Mouse (Mus musculus) heart, embryonic 12.5 days (tissue): ENCODE data around the gene Hsph1. TPM values are rescaled to one million over a fixed set of nuclear protein-coding genes. Genes with fewer than 3 reads are reported as not detected.
A peak's percentile ranks its signal among the peaks of the same experiment; 100 is the strongest.

Experiments used
- ATAC-seq: fragments of 200-750 bp; cut with Nextera tagmentation; 2 replicates; pipeline ENCODE4 v1.8.0; 2017; ENCODE audit warnings: moderate TSS enrichment, moderate library complexity; ENCODE audit not compliant: insufficient number of reproducible peaks, low FRiP score
- H3K27ac ChIP-seq: fragments of 300-500 bp; sonication (generic); 2 replicates; pipeline ENCODE4 v1.5.1; 2016; ENCODE audit warnings: mild to moderate bottlenecking, moderate library complexity; ENCODE audit not compliant: poor library complexity, severe bottlenecking
- H3K27me3 ChIP-seq: fragments of 300-500 bp; sonication (generic); replicated peaks from 2 replicates; pipeline ENCODE4 v1.6.1; 2016; ENCODE audit warnings: mild to moderate bottlenecking, moderate library complexity
- H3K36me3 ChIP-seq: fragments of 300-500 bp; sonication (generic); 2 replicates; pipeline ENCODE4 v1.6.1; 2016; ENCODE audit warnings: mild to moderate bottlenecking, moderate library complexity
- H3K4me1 ChIP-seq: fragments of 300-500 bp; sonication (generic); replicated peaks from 2 replicates; pipeline ENCODE4 v1.6.1; 2016; ENCODE audit warnings: mild to moderate bottlenecking
- H3K4me2 ChIP-seq: fragments of 300-500 bp; sonication (generic); 2 replicates; pipeline ENCODE4 v1.6.1; 2016; ENCODE audit warnings: mild to moderate bottlenecking, moderate library complexity
- H3K4me3 ChIP-seq: fragments of 300-500 bp; sonication (generic); 2 replicates; pipeline ENCODE4 v1.5.1; 2016; ENCODE audit warnings: mild to moderate bottlenecking
- H3K9ac ChIP-seq: fragments of 300-500 bp; sonication (generic); 2 replicates; pipeline ENCODE4 v1.6.1; 2016; ENCODE audit warnings: mild to moderate bottlenecking, moderate library complexity
- H3K9me3 ChIP-seq: fragments of 300-500 bp; sonication (generic); replicated peaks from 2 replicates; pipeline ENCODE4 v1.6.1; 2016; ENCODE audit warnings: mild to moderate bottlenecking, moderate library complexity
- WGBS: fragments of 180-500 bp; shearing (Covaris S2); methylation state at CpG from one replicate; pipeline ENCODE4 v1.1.7; 2016; 5-methylcytosine and 5-hydroxymethylcytosine counted together
- polyA plus RNA-seq: library from polyadenylated mRNA; unstranded; fragments of >200 nt; fragmentation: Nextera tagmentation; extraction: Ambion mirVana; gene quantifications from 2 replicates; pipeline ENCODE4 v1.2.1, GENCODE M21; 2016

Gene Hsph1
- polyA plus RNA-seq, 1 experiment from 2014 or later = 43.6 TPM

DNA sequence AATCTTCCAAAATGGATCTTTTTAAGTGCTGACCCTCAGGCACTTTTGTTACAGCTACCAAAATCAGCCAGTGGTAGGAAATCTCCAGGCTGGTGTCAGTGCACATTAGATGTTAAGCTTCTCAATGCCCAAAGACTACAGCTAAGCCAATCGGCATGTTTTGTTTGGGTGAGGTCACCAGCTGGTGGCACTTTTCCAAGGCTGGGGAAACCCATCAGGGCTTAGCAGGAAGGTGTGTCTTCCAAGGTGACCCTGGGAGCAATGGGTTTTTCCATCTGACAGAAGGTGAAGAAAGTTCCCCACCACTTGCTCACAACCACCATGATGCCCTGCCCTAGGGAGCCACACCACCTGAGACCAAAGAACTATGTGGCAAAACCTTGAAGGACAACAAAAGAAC lies 20.0 kb downstream of the Hsph1 start:
- Histone ChIP-seq H3K4me3 (no peak overlapping the region), H3K4me2 (no peak overlapping the region), H3K4me1 (no peaks in the 10 kb centered on the region), H3K27me3 (no peaks in the 10 kb centered on the region), H3K9ac (no peak overlapping the region), H3K36me3 (peaks cover 65% of the 10 kb centered on the region), H3K9me3 (no peaks in the 10 kb centered on the region), H3K27ac (no peak overlapping the region)
- 76% methylated on average over 1 of the region's 1 CpGs for WGBS
- no peak for ATAC-seq

DNA sequence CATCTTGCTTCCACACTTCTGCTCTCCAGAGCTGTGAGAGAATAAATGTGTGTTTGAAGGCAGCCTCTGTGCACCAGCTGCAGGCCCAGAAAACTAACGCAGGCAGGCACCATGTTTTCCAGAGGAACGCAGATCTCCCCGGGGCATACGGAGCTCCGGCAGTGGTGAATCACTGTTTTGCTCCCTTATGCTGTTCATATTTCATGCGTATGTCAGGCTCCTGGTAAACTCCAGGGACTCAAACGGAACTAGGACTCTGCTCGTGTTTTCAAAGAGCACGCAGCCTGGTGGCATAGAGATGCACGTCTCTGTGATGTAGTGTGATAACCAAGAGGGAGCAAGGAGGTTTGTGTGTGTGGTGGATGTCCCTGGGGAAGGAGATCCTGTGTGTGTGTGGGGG lies 23.4 kb downstream of the Hsph1 start:
- H3K27ac ChIP-seq = no peak overlapping the region
- ATAC-seq = no peak
- H3K4me3 ChIP-seq = no peak overlapping the region
- H3K4me1 ChIP-seq = no peaks in the 10 kb centered on the region
- no peak overlapping the region for H3K4me2 ChIP-seq
- WGBS = 76% methylated on average over 10 of the region's 10 CpGs
- H3K9ac ChIP-seq = no peak overlapping the region
- H3K9me3 ChIP-seq = no peaks in the 10 kb centered on the region
- no peaks in the 10 kb centered on the region for H3K27me3 ChIP-seq
- peaks cover 31% of the 10 kb centered on the region for H3K36me3 ChIP-seq

DNA sequence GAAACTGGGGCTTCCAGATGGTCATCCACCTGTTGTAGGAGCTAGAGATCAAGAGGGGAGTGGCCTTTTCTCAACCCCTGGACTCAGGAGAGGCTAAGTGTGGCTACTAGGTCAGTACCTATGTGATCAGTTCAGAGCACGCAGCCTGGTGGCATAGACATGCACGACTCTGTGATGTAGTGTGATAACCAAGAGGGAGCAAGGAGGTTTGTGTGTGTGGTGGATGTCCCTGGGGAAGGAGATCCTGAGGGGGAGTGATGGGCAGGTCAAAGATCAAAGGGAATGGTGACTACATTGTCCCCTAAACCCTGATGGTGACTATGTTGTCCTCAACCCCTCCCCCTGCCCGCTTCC lies 24.0 kb downstream of the Hsph1 start:
- 0 out of 2 replicates have a peak, but pooled peaks have one; percentile 36 for ATAC-seq
- 80% methylated on average over 3 of the region's 3 CpGs for WGBS
- Histone ChIP-seq H3K9me3 (no peaks in the 10 kb centered on the region), H3K9ac (no peak overlapping the region), H3K27ac (no peak overlapping the region), H3K4me3 (no peak overlapping the region), H3K4me1 (no peaks in the 10 kb centered on the region), H3K4me2 (no peak overlapping the region), H3K27me3 (no peaks in the 10 kb centered on the region), H3K36me3 (peaks cover 25% of the 10 kb centered on the region)

DNA sequence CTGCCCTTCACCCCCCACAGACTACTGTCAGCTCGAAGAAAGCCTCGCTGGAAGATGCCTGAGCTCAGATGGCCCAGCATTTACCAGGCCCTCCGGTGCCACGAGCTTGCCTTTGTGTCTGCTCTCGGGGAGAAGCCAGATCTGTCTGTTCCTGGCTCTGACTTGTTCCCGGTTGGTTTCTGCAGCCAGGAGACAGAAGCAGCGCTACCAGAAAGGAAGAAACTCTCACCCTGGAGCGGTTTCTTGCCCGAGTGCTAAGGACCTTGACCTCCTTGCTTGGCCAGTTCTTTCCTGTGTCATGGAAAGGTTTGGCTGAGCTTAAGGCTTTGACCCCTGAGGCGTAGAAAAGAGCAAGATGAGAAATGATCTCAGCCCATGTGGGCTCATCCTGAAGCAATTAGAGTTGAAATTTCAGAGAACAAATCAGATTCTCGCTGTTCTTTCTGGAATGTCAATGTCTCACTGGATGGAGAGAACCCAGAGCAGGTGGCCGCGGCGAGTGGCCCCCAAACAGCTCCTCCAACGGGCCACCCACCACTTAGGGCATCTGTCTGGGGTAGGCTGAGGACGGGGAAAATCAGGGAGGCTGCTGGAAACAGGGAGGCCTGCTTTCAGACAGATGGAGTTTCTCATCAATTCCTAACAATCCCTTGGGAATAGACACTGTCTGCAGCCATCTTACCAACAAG lies 24.6 kb downstream of the Hsph1 start:
- peaks cover 19% of the 10 kb centered on the region for H3K36me3 ChIP-seq
- H3K27me3 ChIP-seq = no peaks in the 10 kb centered on the region
- no peak overlapping the region for H3K4me2 ChIP-seq
- no peaks in the 10 kb centered on the region for H3K4me1 ChIP-seq
- 67% methylated on average over 16 of the region's 16 CpGs for WGBS
- no peak overlapping the region for H3K4me3 ChIP-seq
- no peaks in the 10 kb centered on the region for H3K9me3 ChIP-seq
- H3K27ac ChIP-seq = no peak overlapping the region
- ATAC-seq = no peak
- no peak overlapping the region for H3K9ac ChIP-seq

DNA sequence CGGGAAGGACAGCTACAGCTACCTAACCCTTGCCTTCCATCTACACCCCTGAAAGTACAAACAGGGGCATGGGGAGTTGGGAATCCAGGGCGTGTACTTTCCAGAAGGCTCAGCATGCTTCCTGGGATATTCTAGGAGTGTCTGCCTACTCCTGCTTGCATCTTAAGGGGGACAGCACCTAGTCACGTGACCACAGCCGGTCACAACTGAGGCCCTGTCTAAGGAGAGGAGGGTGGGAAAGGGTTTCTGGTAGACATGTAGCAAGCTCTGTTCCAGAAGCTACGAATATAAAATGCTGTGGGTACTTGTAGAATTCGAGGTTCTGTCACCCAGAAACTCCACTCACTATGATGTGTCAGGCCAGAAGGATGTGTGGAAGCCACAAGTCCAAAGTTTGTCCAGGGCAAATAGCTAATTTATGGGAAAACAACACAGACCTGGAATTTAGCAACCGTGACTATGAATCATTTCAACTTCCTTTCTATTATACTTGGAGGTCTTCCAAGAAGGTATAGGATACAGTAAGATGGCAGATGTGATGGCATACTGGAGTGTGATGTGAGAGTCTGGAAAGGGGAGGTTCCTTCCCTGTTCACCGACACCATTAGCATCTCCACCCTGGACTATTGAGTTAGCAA lies 29.0 kb downstream of the Hsph1 start:
- ATAC-seq = no peak
- Histone ChIP-seq H3K36me3 (no peaks in the 10 kb centered on the region), H3K4me1 (no peaks in the 10 kb centered on the region), H3K9ac (no peak overlapping the region), H3K9me3 (no peaks in the 10 kb centered on the region), H3K4me3 (no peak overlapping the region), H3K4me2 (no peak overlapping the region), H3K27me3 (no peaks in the 10 kb centered on the region), H3K27ac (no peak overlapping the region)
- WGBS = 79% methylated on average over 8 of the region's 8 CpGs

DNA sequence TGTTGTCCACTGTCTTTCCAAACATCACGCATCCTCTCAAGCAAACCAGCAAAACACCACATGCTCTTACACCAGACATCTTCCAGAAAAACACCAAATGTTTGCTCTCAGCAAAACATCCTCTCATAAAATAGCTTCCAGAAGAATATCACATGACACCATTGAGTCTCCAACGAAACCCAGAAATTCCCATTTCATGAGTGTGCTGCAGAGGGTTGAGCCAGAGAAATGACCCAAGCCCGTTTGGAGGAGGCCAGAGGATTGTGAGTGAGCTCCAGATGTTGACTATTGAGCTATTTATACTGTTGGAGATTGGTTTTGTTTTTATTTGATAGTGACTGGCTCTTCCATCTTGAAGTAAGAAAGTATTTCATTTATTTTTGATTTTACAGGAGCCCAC lies 32.9 kb downstream of the Hsph1 start:
- Histone ChIP-seq H3K9ac (no peak overlapping the region), H3K4me3 (no peak overlapping the region), H3K36me3 (no peaks in the 10 kb centered on the region), H3K9me3 (no peaks in the 10 kb centered on the region), H3K4me1 (no peaks in the 10 kb centered on the region), H3K27me3 (no peaks in the 10 kb centered on the region), H3K4me2 (no peak overlapping the region), H3K27ac (no peak overlapping the region)
- no peak for ATAC-seq
- 70% methylated on average over 3 of the region's 3 CpGs for WGBS

DNA sequence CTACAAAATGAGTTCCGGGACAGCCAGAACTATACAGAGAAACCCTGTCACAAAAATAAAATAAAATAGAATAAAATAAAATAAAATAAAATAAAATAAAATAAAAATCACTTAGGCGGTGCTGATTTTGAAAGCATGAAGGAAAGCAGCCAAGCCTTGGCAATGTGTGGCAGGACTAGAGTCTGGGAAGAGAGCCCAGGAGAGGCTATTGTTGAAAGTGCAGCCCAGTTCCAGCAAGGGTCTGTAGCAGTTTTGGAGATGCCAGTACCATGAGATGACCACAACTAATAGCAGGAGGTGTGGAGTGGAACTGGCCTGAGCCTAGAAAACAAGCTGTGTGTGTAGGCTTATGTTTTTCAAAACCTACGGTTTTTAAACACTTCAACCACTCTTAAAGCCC lies 34.2 kb downstream of the Hsph1 start:
- Histone ChIP-seq H3K4me2 (no peak overlapping the region), H3K36me3 (no peaks in the 10 kb centered on the region), H3K9me3 (no peaks in the 10 kb centered on the region), H3K4me1 (no peaks in the 10 kb centered on the region), H3K9ac (no peak overlapping the region), H3K4me3 (no peak overlapping the region), H3K27ac (no peak overlapping the region), H3K27me3 (no peaks in the 10 kb centered on the region)
- 84% methylated on average over 3 of the region's 3 CpGs for WGBS
- no peak for ATAC-seq

DNA sequence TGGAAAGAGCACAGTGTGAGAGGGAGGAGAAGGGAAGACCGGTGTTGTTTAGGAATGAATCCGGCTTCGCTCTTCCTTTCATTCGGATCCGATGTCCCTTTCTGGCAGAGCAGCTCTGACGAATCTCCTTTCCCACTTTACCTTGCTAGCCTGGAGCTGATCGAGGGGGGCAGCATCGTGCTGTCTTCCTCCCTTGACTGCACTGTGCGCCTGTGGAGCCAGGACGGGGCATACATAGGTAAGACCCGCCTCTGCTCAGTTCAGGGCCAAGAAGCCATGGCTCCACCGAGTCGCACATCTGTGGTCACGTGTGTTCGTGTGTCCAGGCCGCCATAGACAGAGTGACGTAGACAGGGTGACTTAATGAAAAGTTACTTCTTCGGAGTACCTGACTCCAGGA lies 38.8 kb downstream of the Hsph1 start:
- no peak overlapping the region for H3K27ac ChIP-seq
- H3K36me3 ChIP-seq = no peaks in the 10 kb centered on the region
- H3K4me3 ChIP-seq = no peak overlapping the region
- peaks cover 2% of the 10 kb centered on the region; the same call in 1 of the 2 replicates for H3K9me3 ChIP-seq
- H3K4me2 ChIP-seq = peak overlapping the region; percentile 27
- no peak for ATAC-seq
- no peaks in the 10 kb centered on the region for H3K4me1 ChIP-seq
- 39% methylated on average over 18 of the region's 18 CpGs for WGBS
- H3K9ac ChIP-seq = no peak overlapping the region
- H3K27me3 ChIP-seq = no peaks in the 10 kb centered on the region

DNA sequence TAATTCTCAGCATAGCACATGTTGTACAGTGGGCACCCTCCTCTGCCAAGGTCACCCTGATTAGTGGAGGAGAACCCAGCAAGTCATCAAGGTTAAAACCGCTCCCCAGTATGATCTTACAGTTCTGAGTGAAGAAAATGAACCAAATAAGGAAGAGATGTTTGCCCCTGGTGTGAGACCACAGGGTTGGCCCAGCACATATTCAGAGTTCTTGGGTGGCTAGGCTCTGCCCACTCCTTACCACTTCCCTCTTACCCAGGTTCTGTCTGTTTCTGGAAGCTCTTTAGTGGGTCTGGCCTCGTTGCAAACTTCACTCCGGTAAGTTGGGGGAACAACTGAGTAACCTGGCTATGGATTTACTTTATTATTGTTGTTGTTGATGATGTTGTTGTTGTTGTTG lies 42.0 kb downstream of the Hsph1 start:
- H3K27ac ChIP-seq = no peak overlapping the region
- no peak for ATAC-seq
- no peak overlapping the region for H3K4me3 ChIP-seq
- H3K9ac ChIP-seq = no peak overlapping the region
- H3K9me3 ChIP-seq = peaks cover 8% of the 10 kb centered on the region; the same call in 1 of the 2 replicates
- no peaks in the 10 kb centered on the region for H3K36me3 ChIP-seq
- WGBS = 79% methylated on average over 3 of the region's 3 CpGs
- H3K27me3 ChIP-seq = no peaks in the 10 kb centered on the region
- 0 out of 2 replicates have a peak, but pooled peaks cover 3% of the 10 kb centered on the region for H3K4me1 ChIP-seq
- no peak overlapping the region for H3K4me2 ChIP-seq

DNA sequence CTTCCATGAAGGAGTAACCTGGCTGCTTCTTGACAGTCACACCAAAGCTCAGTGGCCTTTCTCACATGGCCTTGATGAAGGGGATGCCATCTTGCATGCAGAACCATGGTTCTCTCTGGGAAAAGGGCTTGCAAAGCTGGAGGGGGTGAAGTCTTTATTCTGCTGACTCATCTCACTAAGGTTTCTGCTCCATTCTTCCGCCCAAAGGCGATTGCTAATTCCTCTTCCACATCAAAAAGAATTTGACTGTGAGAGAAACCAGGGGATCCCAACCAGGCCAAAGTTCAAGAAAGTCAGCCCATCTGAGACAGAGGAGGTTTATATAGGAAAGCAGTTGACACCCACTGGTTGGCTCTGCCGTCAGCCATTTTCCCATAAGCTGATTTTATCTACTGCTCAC lies 46.2 kb downstream of the Hsph1 start:
- H3K4me1 ChIP-seq = peaks cover 12% of the 10 kb centered on the region
- no peak overlapping the region for H3K9ac ChIP-seq
- H3K36me3 ChIP-seq = no peaks in the 10 kb centered on the region
- H3K4me2 ChIP-seq = no peak overlapping the region
- H3K9me3 ChIP-seq = peaks cover 8% of the 10 kb centered on the region; the same call in 1 of the 2 replicates
- 45% methylated on average over 3 of the region's 3 CpGs for WGBS
- no peak overlapping the region for H3K4me3 ChIP-seq
- no peaks in the 10 kb centered on the region for H3K27me3 ChIP-seq
- no peak for ATAC-seq
- H3K27ac ChIP-seq = no peak overlapping the region

DNA sequence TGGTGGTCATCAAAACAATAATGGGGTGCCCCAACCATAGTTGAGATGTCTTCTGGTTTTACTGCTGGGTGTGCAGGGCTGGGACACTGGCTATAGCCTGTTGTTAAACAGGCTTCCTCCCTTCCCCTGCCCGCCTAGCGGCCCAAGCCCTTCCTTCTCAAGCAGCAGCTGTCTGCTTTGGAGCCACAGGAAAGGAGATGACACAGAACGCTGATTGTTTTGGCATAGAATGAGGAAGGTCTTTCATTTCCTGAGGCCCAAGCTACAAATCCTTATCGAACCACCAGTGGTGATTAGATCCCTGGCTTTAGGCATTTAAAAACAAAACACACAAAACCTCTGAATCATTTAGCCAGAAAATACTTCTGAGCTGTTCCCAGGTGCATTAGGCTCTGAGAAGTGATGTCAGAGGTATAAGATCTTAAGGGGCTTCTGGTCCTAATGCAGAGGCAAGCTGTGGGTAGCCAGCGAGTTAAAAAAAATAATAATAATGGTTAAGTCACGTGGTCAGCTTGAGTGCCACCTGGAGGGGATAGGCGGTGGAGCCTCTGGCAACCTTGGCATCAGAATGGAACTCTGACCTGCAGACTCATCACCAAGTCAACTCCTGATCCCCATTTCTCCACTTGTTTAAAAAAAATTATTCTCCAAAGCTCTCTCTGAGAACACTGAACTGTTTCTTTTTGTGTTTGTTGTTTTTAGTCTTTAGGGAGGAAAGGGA lies 47.2 kb downstream of the Hsph1 start:
- no peak overlapping the region for H3K9ac ChIP-seq
- H3K4me1 ChIP-seq = peaks cover 12% of the 10 kb centered on the region
- no peak overlapping the region for H3K4me3 ChIP-seq
- ATAC-seq = peak; percentile 54; the same call in 1 of the 2 replicates
- peaks cover 8% of the 10 kb centered on the region; the same call in 1 of the 2 replicates for H3K9me3 ChIP-seq
- 30% methylated on average over 7 of the region's 7 CpGs for WGBS
- H3K36me3 ChIP-seq = no peaks in the 10 kb centered on the region
- H3K27me3 ChIP-seq = no peaks in the 10 kb centered on the region
- no peak overlapping the region for H3K4me2 ChIP-seq
- H3K27ac ChIP-seq = peak overlapping the region; percentile 58; the same call in 1 of the 2 replicates
